Mouse (Mus musculus): Measurements from ENCODE around the gene Ctbp1.
A peak's percentile ranks its signal among the peaks of the same experiment; 100 is the strongest.

Gene Ctbp1

DNA sequence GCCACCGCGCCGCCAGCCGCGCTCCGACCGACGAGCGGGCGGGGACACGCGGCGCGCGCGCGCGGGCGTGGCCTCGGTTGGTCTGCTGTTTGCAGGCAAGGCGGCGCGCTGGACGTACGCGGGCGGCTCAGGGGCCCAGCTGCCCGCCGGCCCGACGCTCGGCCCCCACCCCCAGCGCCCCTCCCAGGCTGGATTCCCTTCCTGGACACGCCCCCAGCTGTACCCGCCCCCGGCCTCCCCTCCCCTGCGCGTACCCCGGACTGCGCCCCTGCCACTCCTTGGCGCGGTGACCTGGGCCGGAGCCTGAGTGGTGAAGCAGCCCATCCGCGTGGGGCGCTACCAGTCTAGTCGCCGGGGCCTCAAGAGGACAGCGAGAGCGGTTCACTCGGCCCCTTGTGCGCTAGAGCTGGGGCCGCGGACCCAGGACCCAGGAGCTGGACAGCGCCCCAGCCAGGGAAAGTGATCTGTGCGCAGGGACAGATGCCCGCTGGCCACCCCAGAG is at the start of gene Ctbp1:
Gene Ctbp1 (minus strand): TSS at position 42 of the 502 bp plus-strand sequence.
- DNase-seq (ENCODE audit: low read depth, low spot score), result peak; percentile 95

DNA sequence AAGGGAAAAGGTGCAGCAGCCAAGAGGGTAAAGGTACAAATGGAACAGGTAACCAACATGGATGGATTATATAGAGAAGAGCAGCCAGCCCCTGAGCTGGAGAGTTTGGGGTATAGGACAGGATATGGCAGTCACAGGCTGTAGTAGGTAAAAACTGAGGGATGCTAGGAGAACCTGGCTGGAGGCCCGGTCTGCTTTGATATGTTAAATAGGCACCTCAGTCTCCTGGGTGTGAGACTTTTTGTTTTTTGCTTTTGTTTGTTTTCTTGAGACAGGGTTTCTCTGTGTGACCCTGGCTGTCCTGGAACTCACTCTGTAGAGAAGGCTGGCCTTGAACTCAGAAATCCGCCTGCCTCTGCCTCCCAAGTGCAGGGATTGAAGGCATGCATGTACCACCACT is 49.7 kb upstream of the Ctbp1 start:
- no peak for DNase-seq (ENCODE audit: low read depth, low spot score)

DNA sequence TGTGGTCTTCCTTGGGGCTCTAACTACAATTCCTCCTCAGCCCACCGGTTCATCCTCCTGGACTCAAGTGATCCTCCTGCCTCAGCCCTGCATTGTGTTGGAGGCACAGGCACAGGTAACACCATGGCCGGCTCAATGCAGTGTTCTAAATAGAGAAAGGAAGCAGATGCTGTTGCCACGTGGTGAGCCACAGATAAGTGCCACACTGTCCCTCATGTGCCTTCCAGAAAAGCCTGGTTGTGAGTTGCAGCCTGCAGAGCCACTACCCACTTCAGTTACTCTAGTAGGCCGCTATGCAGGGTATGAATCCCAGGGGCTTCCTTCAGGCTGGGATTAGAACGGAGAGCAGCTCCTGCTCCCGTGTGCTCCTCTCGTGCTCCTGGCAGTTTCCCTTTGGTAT is 37.4 kb upstream of the Ctbp1 start:
- no peak for DNase-seq (ENCODE audit: low read depth, low spot score)

DNA sequence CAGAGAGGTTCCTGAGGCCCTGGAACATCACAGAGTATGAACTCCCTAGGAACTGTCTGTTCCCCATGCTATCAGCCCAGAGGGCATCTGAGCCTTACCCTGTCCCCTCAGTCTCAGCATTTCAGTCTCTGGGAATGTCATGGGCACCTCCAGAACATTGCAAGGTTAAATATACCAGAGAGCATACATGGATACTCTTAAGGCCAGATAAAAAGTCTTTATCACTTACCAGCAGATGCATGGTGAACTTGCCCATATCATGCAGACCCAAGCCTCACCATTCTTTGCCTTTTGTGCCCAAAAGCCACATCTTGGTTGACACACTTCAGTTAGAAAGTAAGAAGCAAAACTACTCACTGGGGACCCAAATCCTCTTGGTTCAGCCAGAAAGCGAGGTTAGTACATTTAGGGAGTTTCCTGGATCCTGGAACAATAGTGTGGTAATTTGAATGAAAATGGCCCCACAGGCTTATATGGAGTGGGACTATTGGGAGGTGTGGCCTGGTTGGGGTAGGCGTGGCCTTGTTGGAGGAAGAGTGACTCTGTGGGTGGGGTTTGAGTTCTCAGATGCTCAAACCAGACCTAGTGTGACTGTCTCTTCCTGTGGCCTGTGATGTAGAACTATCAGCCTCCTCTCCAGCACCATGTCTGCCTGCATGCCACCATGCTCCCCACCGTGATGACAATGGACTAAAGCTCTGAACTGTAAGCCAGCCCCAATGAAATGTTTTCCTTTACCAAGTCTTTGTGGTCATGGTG is 36.1 kb upstream of the Ctbp1 start:
- DNase-seq (ENCODE audit: low read depth, low spot score), result no peak

DNA sequence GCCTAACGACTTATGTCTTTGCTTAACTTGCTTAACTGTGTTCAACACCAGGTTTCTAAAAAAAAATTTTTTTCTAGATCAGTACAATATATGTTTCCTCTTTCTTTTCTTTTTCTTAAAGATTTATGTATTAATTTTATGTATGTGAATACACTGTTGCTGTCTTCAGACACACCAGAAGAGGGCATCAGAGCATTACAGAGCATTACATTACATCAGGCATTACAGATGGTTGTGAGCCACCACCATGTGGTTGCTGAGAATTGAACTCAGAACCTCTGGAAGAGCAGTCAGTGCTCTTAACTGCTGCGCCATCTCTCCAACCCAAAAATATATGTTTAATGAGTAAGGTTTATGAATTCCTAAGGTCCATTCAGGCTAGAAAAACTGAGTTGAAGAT is 27.0 kb upstream of the Ctbp1 start:
- DNase-seq (ENCODE audit: low read depth, low spot score), result no peak

DNA sequence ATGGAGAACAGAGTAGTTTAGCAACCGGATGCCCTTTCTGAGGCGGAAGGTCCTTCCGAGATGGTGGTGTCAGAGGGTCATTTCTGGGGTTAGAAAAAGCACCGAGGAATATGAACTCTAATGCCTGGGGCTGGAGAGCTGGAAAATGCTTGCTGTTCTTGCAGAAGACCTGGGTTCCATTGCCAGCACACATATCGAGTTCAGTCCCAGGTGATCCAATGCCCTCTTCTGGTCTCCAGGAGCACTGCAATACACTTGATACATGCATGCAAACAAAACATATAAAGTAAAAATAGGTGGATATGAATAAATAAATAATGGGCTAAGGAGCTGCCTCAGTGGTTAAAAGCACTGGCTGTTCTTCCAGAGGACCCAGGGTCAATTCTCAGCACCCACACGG is 22.4 kb upstream of the Ctbp1 start:
- DNase-seq (ENCODE audit: low read depth, low spot score), result peak; percentile 39

DNA sequence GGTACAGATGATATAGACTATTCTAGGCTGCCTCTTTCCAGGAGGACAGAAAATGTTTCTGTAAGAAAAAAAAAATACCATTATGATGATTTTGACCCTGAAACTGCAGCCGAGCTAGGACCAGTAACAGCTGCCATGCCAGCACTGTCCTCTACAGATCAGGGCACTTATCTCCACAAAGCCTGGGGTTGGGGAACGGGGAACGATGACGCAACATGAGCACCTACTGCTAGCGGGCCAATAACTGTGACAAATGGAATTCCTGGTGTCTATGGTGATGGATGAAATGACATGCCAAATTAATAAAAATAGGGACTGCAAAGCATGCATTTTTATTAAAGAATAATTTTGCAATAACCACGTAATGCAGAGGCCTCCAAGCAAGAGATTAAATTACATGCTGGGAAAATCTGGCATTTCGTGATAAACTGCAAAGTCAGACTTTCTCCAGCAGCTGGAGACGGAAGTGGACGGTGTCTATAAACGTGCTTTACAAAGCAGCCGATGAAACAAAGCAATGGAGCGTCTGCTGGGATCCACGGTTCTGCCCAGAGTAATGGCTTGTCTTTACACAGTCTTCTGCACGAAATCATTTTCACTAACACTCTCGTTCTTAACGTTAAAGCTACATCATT is 19.1 kb upstream of the Ctbp1 start:
- no peak for DNase-seq (ENCODE audit: low read depth, low spot score)

DNA sequence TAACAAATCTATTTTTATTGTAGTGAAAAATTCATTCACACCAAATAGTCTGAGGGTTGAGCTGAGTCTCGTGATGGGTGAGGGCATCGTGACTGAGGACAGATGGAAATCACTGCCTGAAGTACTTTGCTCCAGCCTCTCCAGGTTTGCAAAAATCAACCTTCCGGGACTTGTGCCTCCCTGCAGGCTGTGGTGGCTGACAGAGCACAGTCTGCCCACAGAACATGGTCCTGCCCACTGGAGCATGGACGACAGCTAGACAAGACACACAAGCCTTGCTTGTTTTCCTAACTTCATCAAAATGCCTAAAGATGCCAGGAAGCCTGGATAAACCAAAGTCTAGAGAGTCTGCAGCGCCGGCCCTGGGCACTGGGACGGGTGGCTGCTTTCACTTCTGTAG is 9.2 kb upstream of the Ctbp1 start:
- no peak for DNase-seq (ENCODE audit: low read depth, low spot score)

DNA sequence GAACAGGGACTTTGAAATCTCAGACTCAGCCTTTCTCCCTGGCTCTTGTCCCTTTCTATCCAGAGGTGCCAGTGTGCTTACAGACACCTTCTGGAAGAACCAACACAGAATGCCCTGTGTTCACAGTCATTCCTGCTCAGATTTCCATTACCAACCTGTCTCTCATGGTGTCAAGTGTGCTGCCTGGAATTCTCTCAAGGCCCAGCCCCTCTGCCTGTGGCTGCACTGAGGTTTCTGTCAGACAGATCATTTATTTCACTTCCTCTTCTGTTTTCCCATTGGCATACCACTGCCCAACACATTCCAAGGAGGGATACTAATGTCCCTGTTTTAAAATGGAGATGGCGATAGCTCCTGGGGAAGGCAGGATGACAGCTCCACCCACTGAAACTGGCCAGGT is 6.6 kb upstream of the Ctbp1 start:
- DNase-seq (ENCODE audit: low read depth, low spot score), result no peak

DNA sequence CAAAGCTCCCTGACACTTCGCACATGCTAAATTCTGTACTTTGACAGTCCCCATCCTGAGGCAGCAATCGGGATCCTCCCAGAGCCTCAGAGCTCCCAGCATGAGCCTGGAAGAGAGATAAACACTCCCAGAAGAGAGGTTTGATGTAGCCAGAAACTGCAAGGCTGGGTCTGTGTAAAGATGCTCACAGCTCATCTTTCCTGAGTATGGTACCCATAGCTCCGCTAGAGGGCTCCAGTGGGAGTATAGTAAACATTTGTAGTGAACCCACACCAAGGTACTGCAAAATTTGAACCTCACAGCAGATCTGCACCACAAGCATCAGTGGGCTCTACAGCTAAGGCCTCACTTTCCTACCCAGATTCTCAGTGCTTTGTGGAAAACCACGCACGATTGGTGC is 4.2 kb upstream of the Ctbp1 start:
- DNase-seq (ENCODE audit: low read depth, low spot score), result peak; percentile 35

DNA sequence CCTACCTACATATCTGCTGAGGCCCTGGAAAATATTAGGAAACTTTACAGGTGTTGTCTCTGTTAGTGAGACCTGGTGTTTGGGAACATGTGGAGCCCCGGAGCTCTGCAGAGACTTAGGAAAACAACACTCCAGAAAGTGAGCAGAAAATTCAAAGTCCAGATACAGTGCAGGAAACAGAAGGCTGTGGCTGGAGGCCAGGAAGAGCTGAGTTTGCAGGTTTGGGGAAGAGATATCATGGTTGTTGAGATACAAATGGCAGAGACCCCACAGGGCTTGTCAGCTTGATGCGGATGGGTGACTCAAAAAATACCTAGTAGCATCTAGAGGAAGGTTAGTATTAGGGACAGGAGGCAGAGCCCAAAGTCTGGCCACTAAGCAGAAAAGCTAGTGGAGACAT is 2.5 kb upstream of the Ctbp1 start:
- DNase-seq (ENCODE audit: low read depth, low spot score), result no peak

DNA sequence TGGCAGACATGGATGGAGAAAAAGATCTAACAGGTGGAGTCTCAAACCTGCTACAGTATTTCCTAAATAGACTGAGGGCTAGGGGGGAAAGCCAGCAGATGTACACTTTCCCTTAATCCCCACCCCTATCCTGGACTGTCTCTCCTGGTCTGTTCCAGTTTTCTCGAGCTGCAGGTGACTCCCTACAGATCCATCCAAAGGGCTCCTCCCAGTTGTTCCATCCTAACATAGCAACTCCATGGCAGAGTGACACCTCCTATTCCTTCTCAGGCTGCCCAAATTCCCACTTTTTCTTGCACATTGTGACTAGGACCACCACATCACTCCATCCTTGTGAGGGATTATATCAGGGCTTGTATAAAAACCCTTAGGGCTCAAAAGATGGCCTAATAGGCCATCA is 960 bp upstream of the Ctbp1 start:
- peak; percentile 11 for DNase-seq (ENCODE audit: low read depth, low spot score)

DNA sequence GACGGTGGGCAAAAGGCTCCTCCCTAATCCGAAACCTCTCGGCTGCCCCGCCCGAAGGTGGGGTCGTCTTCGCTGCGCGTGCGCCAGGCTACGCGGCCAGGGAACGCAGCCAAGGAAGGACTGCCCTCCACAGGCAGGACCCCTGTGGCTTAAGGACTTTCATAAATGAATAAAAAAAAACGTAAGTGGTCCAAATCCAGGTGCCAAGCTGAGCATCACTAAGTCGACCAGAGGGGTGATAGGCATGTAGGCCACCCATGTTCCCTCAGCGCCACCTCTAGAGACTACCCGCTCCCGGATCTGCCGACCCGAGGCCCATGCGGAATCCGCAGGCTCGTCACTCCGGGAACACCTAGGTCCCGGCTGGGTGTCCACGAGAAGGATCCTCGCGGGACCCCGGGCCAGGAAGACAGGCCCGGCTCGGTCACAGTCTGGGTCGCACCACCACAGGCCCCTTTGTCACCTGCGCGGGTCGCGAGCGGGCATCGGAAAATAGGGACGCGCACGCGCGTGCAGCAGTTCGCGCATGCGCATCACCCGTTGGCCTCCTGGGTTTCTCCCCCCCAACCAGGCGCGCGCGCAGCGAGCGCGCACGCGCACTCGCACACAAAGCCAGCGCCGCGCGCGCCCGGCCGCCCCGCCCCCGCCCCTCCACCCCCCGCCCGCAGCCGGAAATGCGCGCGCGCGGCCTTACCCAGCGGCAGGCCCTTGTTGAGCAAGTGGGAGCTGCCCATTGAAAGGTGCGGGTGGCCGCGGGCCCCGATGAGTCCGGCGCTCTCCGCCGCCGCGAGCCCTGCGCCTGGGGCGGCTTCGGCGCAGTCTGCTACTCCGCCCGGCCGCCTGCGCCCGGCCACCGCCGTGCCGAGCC is 475 bp downstream of the Ctbp1 start:
- peak; percentile 96 for DNase-seq (ENCODE audit: low read depth, low spot score)

DNA sequence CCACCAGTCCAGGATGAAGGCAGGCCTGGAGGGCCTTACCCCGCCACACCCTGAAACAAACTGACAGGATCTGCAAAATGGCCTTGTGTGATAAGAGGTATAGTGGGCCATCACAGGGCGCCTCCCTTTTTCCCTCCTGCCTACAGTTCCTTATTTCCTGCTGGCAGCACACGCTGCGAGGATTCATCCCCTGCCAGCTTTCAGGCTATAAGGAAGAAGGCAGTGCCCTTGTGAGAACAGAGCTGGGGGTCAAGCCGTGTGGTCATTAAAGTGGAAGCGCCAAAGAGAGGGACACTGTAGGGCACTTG is 1.1 kb downstream of the Ctbp1 start:
- DNase-seq (ENCODE audit: low read depth, low spot score), result no peak

DNA sequence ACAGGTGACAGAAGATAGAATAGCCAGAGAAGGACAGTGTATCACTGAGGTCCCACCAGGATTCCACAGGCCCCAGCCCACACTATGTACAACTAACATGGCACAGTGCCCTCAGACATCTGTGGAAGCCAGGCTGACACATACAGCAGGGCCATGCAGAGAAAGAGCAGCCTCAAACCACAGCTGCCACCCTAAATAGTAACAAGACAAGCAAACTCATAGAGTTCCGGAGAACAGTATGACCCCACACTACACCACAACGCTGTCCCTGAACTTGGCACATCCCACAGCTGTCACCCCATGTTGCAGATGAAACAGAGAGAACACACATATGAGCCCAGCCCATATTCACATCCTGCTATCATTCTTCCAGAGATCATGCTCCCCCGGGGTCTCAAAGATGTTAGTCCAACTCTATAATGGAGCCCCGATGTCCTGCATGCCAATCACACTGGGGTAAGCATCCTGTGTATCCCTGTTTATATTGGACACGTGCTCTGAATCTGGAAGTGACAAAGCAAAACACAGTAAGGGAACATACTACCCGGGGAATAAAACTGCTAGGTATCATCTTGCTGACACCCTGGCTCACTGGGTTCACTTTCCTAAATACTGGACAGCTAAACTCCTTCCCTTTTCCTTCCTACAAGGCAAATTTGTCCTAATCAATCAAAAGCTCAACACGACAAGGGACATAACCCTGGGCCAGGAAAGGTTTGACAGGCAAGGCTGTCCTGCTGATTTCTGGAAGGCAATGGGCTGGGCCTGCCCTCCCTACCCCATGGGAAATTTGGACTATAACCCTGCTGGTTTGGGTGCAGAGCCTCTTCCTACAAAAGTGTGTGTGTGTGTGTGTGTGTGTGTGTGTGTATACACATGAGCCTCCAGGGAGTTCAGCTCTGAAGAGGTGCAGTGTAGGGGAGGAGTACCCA is 1.7 kb downstream of the Ctbp1 start:
- DNase-seq (ENCODE audit: low read depth, low spot score), result no peak

DNA sequence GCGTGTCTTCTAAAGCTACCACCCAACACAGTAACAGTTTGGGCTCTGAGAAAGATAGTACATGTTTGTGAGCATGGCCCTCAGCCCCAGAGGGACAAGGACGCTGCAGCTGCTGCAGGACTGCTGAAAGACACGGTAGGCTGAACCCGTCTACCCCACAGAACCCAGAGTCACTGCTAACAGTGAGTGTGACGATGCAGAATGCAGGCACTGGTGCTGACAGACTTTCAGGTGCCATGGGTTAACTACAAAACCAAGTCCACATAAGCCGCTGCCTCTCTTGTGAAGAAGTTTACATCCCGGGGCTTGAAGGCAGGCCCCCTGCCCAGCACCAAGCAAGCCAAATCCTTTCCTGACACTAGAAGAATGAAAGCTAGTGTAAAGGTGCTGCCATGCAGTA is 2.6 kb downstream of the Ctbp1 start:
- DNase-seq (ENCODE audit: low read depth, low spot score), result no peak

DNA sequence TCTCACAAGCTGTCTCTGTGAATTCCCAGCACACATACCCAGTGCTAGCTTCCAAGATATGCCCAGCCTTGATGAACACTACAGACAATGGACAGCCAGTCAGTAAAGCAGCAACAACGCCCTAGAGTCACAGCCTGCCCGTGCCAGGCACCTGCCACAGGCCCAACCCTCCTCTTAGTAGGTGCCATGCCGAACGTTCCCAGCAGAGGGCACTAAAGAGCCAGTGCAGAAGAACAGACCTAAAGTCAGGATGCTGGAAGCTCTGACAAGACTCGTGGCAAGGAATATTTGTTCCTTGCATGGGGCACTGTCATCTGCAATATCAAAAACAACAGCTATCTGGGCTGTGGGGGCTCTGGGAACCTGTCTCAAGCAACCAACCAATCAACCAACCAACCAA is 4.2 kb downstream of the Ctbp1 start:
- peak; percentile 93 for DNase-seq (ENCODE audit: low read depth, low spot score)

DNA sequence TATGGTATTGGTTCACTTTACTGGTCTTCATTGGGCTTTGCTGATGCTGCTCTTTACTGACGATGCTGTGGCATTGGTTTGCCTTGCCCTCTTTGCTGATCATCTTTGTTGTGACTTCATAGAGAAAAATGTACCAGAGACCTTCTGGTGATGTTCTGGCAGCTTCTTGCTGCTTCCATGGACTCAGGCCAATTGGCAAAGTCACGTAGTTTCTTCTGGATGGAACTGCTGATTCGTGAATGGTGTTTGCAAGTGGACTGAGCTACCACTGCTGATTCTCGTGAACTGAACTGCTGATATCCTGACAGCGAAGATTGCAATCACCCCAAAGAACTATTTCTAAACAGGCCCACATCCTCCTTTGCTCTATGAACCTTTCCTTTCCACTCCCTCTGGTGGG is 20.4 kb downstream of the Ctbp1 start:
- DNase-seq (ENCODE audit: low read depth, low spot score), result no peak

DNA sequence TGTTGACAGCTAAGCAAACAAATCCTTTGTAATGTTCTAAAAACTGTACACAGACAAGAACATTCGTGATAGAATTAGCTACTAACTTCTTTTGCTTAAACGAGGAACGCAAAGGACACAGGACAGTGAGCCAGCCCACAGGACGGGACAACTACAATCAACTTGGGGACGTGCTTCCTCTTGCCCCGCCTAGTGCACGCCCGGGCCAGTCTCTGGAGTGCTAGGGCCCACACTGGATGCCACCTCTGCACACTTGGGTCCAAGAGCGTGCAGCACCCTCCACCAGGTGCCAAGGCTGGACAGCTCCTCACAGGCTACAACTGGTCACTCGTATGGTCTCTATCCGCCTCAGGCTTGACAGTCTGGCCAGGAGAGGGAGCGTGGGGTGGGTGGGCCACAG is 26.6 kb downstream of the Ctbp1 start:
- DNase-seq (ENCODE audit: low read depth, low spot score), result no peak

DNA sequence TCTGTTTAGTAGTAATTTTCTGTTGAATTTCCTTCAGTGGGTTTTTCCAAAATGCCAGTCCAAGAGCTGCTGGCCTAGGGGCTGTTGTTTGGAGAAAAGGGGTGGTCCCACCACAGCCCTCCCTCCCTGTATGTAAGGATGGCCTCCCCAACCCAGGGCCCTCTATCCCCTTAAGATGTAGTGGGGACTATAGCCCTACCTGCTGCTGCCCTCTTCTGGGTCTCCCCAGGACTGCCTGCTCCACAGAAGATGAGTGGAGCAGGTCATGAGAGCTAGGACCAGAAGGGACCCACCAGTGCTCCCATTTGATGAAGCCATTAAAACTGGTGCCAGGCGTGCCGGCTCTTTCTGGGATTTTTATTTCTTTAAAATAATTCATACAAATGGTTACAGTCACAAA is 27.4 kb downstream of the Ctbp1 start:
- DNase-seq (ENCODE audit: low read depth, low spot score), result no peak

DNA sequence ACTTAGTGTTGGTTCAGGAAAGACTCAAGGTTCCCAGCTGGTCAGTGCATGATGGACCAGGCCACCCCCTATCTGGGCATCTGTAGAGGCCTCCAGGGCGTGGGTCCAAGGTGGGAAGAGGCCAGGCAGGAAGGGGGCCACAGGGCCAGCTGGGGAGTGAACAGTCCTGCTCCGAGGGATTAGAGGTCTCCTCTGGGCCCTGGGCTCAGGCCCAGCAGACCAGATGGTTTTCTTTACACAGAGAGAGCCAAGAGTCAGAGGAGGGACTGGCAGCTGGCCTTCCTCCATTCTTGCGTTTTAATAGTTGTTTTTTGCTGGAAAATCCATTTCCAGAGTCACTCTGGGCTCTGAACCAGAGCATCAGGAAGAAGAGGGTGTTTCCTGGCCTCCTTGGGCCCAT is 29.1 kb downstream of the Ctbp1 start:
- DNase-seq (ENCODE audit: low read depth, low spot score), result no peak
